Mouse (Mus musculus) forebrain, embryonic 10.5 days (tissue): ENCODE measurements around the gene Snx30. TPM values are rescaled to one million over a fixed set of nuclear protein-coding genes. Genes with fewer than 3 reads are reported as not detected.

ENCODE experiments used
- DNase-seq: peaks from one replicate; pipeline ENCODE4 v3.0.0-alpha.2; 2017; ENCODE audit warnings: low spot score; ENCODE audit errors: extremely low spot score
- H3K27ac ChIP-seq: fragments of 300-500 bp; sonication (generic); 2 replicates; pipeline ENCODE4 v1.5.1; 2016; ENCODE audit warnings: mild to moderate bottlenecking
- H3K27me3 ChIP-seq: fragments of 300-500 bp; sonication (generic); 2 replicates; pipeline ENCODE4 v1.6.1; 2016; ENCODE audit warnings: mild to moderate bottlenecking; ENCODE audit not compliant: poor library complexity, severe bottlenecking
- H3K36me3 ChIP-seq: fragments of 300-500 bp; sonication (generic); replicated peaks from 2 replicates; pipeline ENCODE4 v1.6.1; 2016; ENCODE audit warnings: mild to moderate bottlenecking, moderate library complexity
- H3K4me1 ChIP-seq: fragments of 300-500 bp; sonication (generic); 2 replicates; pipeline ENCODE4 v1.6.1; 2016
- H3K4me3 ChIP-seq: fragments of 300-500 bp; sonication (generic); 2 replicates; pipeline ENCODE4 v1.5.1; 2016; ENCODE audit warnings: mild to moderate bottlenecking, moderate library complexity
- H3K9me3 ChIP-seq: fragments of 300-500 bp; sonication (generic); 2 replicates; pipeline ENCODE4 v1.6.1; 2016; ENCODE audit warnings: mild to moderate bottlenecking, moderate library complexity
- WGBS: fragments of 180-500 bp; shearing (Covaris S2); methylation state at CpG from one replicate; pipeline ENCODE4 v1.1.7; 2016; 5-methylcytosine and 5-hydroxymethylcytosine counted together
- polyA plus RNA-seq: library from polyadenylated mRNA; unstranded; fragments of >200 nt; fragmentation: Nextera tagmentation; extraction: Ambion mirVana; gene quantifications from 2 replicates; pipeline ENCODE4 v1.2.1, GENCODE M21; 2016

Gene Snx30
- 5.7 and 5.8 TPM in 2 replicates for polyA plus RNA-seq

DNA sequence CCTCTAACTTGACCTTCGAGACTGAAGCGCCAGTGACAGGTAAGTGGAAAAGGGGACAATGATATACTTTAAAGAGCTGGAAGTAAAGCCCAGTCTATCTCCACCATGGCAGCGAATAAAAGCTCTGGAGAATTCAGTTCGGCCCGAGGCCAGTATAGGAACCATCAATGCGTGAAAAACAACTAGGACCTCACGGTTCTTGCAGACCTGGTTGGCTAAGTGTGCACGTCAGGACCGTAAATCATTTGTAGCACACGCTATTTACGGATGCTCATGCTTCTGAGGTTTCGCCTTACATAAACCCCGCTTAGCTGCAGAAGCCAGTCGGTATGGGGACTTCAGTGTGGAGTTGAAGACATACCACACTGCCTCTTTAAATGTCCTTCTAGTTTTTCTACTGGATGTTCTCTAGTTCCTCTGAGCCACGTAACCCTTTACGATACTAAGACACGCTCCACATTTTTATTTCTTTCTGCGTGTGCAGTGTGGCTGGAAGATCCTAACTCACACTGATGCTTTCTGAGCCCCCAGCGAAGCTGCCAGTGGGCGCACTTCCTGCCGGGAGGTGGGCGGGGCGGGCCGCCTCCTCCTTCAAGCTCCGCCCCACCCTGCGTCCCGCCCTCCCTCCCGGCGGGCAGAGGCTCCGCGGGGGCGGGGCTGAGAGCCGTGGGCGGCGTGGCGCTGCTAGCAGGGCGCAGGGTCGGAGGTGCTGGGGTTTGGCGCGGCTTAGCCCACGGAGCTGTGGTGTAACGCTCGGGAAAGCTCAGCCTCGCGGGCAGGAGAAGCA is at the start of gene Snx30:
Snx30 (plus strand) TSS at position 660 of the 787 bp plus-strand sequence.
- Histone ChIP-seq H3K4me3 (peak within 1 kb of the TSS; percentile 96), H3K27ac (peak within 1 kb of the TSS; percentile 91), H3K4me1 (peaks cover 26% of the 10 kb centered on the region), H3K36me3 (no peaks in the 10 kb centered on the region), H3K27me3 (peaks cover 8% of the 10 kb centered on the region; the same call in 1 of the 2 replicates), H3K9me3 (no peaks in the 10 kb centered on the region)
- DNase-seq: peak; percentile 77
- WGBS: 3% methylated on average over 45 of the region's 45 CpGs

DNA sequence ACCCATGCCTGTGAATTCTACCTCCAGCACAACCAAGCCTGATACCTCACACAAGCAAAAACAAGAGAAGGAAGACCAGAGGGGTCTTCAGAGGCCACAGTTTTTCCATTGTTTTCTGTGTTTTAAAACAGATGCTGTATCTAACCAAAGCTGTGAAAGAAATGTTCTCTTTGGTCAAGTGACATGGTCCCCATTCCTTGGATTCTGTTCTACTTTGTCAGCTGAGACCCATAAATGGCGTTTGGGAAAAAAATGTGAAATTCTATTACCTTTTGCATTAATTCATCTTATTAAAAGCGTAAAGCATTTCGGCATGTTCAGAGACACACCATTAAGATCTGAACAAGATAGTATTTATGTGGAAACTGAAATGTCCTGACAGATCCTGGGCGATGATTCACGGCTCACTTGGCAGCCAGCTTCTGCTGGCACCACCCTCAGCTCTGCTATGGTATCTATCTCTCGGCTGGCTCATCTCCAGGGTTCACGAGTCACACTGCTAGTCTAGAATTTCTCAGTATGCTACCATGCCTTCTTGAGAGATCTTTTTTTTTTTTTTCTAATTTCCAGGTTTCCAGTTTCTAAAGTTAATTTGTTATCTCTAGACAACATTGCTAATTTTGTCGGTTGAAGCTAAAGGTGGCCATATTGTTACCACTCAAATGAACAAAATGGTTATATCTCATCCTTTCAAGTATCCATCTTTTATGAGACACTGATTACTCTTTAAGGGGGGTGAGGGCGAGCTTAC is 49.1 kb upstream of the Snx30 start:
- no peak for DNase-seq
- Histone ChIP-seq H3K4me3 (no peak overlapping the region), H3K4me1 (no peaks in the 10 kb centered on the region), H3K27me3 (no peaks in the 10 kb centered on the region), H3K27ac (no peak overlapping the region), H3K9me3 (no peaks in the 10 kb centered on the region), H3K36me3 (peaks cover 15% of the 10 kb centered on the region)
- 94% methylated on average over 9 of the region's 9 CpGs for WGBS

DNA sequence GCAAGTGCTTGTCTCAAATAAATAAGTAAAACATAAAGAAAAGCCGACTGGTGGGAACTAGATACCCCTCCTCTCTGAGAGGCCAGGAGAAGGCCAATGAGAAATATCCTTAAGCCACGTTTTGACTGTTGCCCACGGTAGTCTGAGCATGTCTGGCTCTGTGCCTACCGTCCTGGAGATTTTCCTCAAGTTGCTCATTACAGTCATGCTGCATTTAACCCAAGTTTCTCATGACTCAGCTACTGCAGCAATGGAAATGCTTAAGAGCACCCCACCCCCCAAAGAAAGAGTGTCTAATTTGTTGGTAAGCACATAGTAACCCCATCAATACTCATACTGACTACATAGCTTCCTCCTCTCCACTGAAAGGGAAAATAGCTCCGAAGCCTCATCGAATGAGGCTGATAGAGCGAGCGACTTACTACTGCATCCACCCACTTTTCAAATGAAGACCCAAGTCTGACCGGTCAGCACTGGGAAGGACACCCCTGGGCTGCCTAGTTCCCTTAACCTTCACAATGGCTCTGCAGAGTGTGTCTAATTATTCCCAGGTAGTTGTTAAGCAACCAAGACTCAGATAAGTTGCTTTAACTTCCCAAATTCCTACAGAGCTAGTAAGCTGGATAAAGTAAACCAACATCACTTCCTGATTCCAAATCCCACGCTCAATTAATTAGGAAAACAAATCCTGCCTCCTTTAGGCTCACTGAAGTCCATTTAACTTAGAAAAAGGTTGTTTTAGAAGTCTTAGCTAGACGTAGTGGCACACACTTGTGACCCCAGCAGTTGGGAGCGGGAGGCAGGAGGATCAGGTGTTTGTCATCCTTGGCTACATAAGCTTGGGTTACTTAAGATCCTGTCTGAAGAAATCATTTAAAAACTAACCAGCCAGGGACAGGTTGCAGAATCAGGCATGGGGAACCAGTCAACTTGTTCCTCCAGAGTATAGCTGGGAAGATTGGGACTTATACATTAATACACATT is 47.9 kb upstream of the Snx30 start:
- Histone ChIP-seq H3K9me3 (no peaks in the 10 kb centered on the region), H3K4me1 (no peaks in the 10 kb centered on the region), H3K27ac (no peak overlapping the region), H3K4me3 (no peak overlapping the region), H3K27me3 (no peaks in the 10 kb centered on the region), H3K36me3 (peaks cover 8% of the 10 kb centered on the region)
- DNase-seq: no peak
- WGBS: 84% methylated on average over 12 of the region's 12 CpGs

DNA sequence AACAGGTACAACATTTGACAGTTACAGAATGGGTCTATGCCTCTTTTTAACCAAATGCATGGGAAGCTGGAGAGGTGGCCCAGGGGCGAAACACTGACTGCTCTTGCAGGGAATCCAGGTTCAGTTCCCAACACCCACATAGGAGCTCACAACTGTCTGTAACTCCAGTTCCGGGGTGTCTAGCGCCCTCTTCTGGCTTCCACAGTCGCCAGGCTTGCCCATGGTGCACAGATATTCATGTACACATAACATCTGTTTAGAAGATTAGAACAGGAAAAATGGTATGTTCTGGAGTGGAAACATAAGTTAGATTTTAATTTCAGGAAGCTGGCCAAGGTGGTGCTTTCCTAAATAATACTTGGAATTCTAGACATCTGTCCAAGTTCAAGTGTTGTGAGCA is 45.6 kb upstream of the Snx30 start:
- Histone ChIP-seq H3K4me3 (no peak overlapping the region), H3K4me1 (peaks cover 4% of the 10 kb centered on the region), H3K27ac (no peak overlapping the region), H3K36me3 (peaks cover 3% of the 10 kb centered on the region; the same call in 1 of the 2 replicates), H3K9me3 (no peaks in the 10 kb centered on the region), H3K27me3 (no peaks in the 10 kb centered on the region)
- 75% methylated on average over 4 of the region's 4 CpGs for WGBS
- no peak for DNase-seq

DNA sequence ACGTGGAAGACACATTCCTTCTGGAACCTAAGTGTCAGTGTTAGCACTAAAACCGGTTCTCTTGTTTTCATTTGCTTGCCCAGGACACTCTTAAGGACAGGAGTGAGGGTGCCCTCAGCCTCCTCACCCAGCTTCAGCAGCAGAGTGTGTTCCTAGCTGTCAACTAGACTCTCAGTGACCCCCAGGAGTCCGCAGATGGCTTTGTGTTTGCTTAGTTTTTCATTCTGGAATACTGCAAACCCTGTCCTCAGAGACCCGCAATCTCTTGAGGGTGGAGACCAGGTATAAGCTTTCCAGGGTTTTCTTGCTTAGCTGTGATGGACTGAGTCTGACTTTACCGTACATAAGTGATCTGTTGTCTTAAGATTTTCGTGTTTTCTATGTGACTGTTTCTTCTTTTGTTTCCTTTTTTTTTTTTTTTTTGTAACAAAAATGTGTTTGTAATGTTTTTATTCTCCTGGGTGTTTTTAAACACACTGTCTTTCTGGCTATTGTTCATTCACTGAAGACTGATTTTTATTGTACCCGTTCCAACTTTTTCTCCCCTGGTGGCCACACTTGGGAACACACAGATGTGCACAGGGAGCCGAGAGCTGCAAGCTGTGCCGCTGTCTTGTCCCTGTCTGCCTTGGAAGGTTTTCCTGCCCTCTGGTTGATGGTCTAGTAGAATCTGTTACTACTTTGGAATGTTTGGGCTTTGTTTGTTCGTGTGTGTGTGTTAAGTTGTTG is 44.8 kb upstream of the Snx30 start:
- H3K4me3 ChIP-seq: no peak overlapping the region
- no peaks in the 10 kb centered on the region for H3K9me3 ChIP-seq
- 64% methylated on average over 10 of the region's 10 CpGs for WGBS
- no peaks in the 10 kb centered on the region for H3K36me3 ChIP-seq
- H3K4me1 ChIP-seq: peaks cover 11% of the 10 kb centered on the region
- H3K27me3 ChIP-seq: no peaks in the 10 kb centered on the region
- H3K27ac ChIP-seq: no peak overlapping the region
- DNase-seq: no peak

DNA sequence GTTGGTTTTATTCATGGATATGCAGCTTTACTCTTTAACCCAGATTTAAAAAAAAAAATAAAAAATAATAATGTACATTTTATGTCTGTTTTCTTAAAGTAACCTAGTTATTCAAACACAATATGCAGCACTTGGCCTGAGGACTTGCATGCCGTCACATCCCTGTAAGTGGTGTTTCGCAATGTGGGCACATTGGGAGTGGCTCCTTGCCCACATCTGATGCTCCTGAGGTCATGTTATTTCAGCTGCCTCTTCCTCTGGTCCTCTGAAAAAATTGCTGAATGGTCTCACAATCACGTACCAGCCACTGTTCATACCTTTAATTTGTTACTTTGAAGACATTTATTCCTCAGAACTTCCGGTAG is 44.3 kb upstream of the Snx30 start:
- Histone ChIP-seq H3K27me3 (no peaks in the 10 kb centered on the region), H3K4me1 (peaks cover 17% of the 10 kb centered on the region), H3K36me3 (no peaks in the 10 kb centered on the region), H3K4me3 (no peak overlapping the region), H3K27ac (no peak overlapping the region), H3K9me3 (no peaks in the 10 kb centered on the region)
- no peak for DNase-seq
- WGBS: 83% methylated on average over 4 of the region's 4 CpGs

DNA sequence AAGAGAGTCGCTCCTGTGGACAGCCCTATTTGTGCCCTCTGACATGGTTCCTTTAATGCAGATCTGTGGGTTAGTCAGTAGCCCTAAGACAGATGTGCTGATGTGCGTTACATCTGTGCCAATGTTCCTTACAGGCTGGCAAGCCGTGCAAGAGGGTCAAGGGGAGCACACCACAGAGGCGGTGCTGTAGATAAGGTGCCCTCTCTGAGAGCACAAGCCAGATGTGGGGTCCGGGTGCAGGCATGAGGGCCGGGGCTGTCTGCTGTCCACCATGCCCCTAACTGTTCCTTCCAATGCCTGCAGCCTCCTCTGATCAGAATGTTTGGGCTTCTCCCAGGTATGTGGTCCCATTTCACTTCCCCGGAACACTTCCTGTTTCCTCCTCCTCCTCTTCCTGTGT is 40.7 kb upstream of the Snx30 start:
- H3K36me3 ChIP-seq: peaks cover 14% of the 10 kb centered on the region
- H3K4me1 ChIP-seq: peaks cover 17% of the 10 kb centered on the region
- H3K9me3 ChIP-seq: no peaks in the 10 kb centered on the region
- WGBS: 83% methylated on average over 7 of the region's 7 CpGs
- no peak overlapping the region for H3K27ac ChIP-seq
- no peaks in the 10 kb centered on the region for H3K27me3 ChIP-seq
- no peak overlapping the region for H3K4me3 ChIP-seq
- no peak for DNase-seq

DNA sequence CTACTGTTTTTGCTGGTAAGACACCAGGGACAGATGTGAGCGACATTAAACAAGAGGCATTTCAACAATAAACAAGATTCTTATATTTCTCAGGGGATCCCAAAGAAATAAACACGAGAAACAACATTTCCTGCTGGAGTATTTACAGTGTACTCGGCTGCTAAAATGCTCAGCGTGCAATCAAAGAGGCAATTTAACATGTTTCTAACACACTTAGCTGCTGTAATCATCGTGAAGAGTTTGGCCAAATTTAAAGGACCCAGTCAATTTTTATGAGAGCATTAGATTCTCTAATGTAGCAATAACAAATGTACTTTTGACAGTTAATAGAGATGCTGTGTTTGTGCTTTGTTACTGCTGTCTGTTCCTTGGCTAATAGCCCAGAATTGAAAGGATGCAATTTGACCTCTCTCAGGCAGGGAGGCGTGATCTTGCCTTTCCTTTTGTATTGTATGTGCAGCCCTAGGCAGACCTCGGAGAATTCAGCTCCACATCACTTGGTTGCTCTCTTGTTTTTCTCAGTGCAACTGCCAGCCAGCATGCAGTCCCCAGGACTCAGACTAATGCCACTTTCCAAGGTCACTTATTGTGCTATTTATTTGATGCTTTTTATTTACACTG is 40.1 kb upstream of the Snx30 start:
- no peaks in the 10 kb centered on the region for H3K9me3 ChIP-seq
- H3K27me3 ChIP-seq: no peaks in the 10 kb centered on the region
- H3K36me3 ChIP-seq: peaks cover 19% of the 10 kb centered on the region
- no peak overlapping the region for H3K27ac ChIP-seq
- WGBS: 55% methylated on average over 7 of the region's 7 CpGs
- H3K4me3 ChIP-seq: no peak overlapping the region
- H3K4me1 ChIP-seq: peaks cover 17% of the 10 kb centered on the region
- DNase-seq: no peak

DNA sequence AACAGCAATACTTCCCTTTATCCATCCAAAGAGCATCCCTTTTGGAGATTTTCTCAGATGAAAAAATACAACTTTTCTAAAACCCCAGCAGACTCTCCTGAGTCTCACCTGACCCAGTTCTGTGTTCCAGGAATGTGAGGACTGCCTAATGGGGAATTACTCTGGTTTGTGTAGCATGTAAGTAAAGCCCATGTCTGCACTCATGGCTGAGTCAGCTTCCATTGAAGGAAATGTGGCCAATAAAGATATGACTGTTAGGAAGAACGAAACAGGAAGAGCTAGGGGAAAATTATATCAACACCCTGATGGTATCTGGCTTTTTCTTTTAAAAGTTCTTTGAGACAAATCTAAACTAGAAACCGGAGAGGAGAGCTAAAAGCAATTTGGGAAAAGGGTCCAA is 37.9 kb upstream of the Snx30 start:
- WGBS: 88% methylated on average over 2 of the region's 2 CpGs
- H3K27ac ChIP-seq: no peak overlapping the region
- H3K36me3 ChIP-seq: peaks cover 40% of the 10 kb centered on the region
- no peaks in the 10 kb centered on the region for H3K27me3 ChIP-seq
- DNase-seq: no peak
- H3K4me1 ChIP-seq: peaks cover 27% of the 10 kb centered on the region
- H3K9me3 ChIP-seq: no peaks in the 10 kb centered on the region
- no peak overlapping the region for H3K4me3 ChIP-seq

DNA sequence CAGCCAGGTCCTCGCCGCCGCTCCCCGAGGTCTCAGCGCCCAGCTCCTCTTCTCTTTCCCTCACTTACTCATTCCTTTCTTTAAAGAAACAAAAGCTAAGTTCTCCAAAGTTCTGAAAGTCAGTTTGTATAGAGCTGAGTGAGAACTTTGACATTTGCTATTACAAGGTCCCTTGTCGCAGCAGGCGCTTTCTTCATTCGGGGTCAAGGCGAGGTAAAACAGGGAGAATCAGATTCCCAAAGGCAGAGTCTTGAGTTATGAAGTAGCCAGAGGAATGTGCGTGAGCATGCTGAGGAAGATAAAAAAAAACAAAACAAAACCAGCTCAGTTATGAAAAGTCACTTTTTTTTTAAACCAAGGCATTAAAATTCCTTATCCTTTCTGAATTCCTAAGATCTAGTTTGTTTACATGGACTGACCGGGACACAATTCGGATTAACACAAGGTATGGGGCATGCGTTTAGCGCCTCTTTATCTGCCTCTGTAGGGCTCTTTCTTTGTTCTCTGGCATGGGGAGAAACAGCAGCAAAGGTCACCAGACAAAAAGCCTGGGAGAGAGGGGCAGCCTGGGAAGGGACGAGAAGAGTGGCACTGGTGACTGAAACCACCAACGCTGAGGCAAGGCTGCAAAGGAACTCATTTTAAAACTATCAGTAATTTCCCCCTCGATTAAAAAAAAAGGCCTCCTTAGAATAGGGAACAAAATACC is 33.3 kb upstream of the Snx30 start:
- Histone ChIP-seq H3K4me3 (no peak overlapping the region), H3K4me1 (peaks cover 32% of the 10 kb centered on the region), H3K27ac (peak overlapping the region; percentile 58), H3K36me3 (peaks cover 80% of the 10 kb centered on the region), H3K9me3 (no peaks in the 10 kb centered on the region), H3K27me3 (no peaks in the 10 kb centered on the region)
- no peak for DNase-seq
- 49% methylated on average over 17 of the region's 17 CpGs for WGBS

DNA sequence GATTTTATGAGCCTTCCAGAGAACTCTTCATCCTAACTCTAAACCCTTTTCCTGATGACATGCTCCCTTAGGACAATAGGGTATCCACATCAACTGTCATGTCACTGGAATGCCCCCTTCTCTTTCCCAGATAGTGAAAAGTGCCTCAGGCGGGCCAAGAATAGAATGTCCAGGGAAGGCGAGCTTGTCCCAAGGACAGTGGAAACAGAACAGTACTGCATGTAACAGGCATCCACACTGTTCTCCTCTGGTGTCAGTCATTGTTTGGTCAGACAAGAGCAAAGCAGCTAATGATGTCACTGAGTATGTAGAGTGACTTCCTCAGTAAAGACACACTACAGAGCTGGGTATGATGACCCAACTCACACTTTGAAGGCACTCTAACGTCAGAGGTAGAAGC is 27.8 kb upstream of the Snx30 start:
- Histone ChIP-seq H3K4me3 (no peak overlapping the region), H3K9me3 (no peaks in the 10 kb centered on the region), H3K27me3 (no peaks in the 10 kb centered on the region), H3K4me1 (peaks cover 34% of the 10 kb centered on the region), H3K27ac (no peak overlapping the region), H3K36me3 (peaks cover 75% of the 10 kb centered on the region)
- 77% methylated on average over 3 of the region's 3 CpGs for WGBS
- DNase-seq: no peak
